Mouse (Mus musculus) heart, postnatal 0 days (tissue): Measurements from ENCODE around the gene Lhfpl2.

Experiments used
- CTCF ChIP-seq: IDR thresholded peaks from 2 replicates; pipeline ENCODE4 v1.5.1; 2016; ENCODE audit warnings: antibody characterized with exemption, control low read depth, low read depth
- EP300 ChIP-seq: IDR thresholded peaks from 2 replicates; pipeline ENCODE4 v1.6.1; 2016; ENCODE audit warnings: antibody characterized with exemption, low read depth

DNA sequence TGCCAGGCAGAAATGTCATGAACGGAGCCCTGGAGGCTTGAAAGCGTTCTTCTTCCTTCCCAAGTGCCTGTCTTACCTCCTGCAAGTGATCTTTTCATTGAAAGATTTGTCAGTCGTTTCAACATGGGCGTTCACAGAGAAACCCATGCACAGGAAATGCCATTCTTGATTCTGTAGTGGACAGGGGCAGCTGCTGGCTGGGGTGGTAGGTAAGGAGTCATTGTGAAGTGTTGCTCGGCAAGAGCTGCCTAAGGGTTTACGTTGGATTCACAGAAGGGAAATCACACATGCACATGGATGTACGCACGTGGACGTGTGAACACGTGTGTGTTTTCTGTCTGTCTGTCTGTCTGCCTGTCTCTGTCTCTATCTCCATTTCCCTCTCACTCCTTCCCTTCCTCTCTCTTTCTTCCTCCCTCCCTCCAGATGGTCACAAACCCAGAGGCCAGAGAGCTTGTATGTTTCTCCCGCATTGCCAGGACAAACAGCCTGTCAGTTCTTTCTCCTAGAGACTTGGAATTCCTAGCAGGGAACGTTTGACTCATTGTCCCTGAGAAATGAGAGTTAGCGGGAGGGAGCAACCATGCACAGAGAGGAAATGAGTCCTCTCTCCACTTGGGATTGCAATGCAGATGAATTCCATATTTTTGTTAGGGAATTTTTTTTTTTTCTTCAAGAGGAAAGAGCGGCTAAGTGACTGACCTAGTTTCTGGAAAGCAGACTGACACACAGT, 82.3 kb downstream of the Lhfpl2 start:
- TF ChIP-seq CTCF (no peak), EP300 (no peak)
